Mouse (Mus musculus) monocyte, adult 5-6 weeks (primary cell): ENCODE results near the gene Ttll5. TPM values are rescaled to one million over a fixed set of nuclear protein-coding genes. Genes with fewer than 3 reads are reported as not detected.

ENCODE experiments used
- ATAC-seq: fragments of 153-309, 156-312 bp; replicated peaks from 2 replicates; pipeline ENCODE4 v1.8.0; 2017; ENCODE audit warnings: mild to moderate bottlenecking; ENCODE audit not compliant: low TSS enrichment, insufficient number of reproducible peaks, severe bottlenecking, poor library complexity, low FRiP score
- total RNA-seq: library from RNA; stranded (forward); fragments of 200-1000, 200-491, 200-594 nt; gene quantifications from 3 replicates; pipeline ENCODE4 v1.2.3, GENCODE M21; 2017

Gene Ttll5
- total RNA-seq: 13.0 to 27.4 TPM (median 17.6 TPM) in 3 replicates

DNA sequence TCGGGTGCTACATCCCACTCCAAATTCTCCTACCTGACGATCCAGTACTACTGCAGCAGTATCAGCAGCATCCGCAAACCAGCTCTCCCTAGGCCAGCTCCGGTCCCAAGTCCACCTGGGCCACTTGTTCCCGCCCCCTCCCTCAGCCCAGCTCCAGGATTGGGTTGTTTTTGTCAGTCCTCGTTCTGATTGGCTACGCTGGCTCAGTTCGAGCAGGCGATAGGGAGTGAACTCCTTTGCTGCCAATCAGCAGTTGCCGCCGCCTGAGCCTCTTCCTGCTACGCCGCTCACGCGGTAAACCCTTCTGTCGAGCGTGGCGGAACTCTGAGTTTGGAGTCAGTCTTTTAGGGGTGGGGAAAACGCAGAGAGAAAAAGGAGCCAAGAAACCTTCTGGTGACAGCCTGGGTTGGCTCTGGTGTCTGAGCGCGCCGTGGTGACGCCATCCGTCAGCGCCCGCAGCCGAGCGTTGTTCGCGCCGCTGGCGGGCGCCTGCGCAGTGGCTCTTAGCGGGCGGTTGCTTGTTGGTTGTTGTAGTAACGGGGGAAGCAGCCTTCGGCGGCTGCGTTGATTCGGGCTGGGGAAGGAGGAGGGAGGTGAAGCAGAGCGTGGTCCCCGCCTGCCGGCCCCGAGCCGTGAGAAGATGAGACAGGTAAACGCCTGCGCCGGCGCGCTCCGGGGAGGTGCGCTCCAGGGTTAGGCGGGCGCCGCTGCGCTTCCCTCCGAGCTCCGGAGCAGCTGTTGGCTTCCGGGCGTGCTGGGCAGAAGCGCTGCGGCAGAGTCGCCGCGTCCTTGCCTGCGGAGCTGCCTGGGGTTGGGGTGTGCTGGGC is at the start of gene Ttll5, which contains the start of gene Erg28:
Gene Ttll5, plus strand, starts transcription at position 222 of the 827 bp plus-strand sequence.
Gene Erg28, minus strand, starts transcription at position 113 of the 827 bp plus-strand sequence.
- peak; percentile 94 for ATAC-seq

DNA sequence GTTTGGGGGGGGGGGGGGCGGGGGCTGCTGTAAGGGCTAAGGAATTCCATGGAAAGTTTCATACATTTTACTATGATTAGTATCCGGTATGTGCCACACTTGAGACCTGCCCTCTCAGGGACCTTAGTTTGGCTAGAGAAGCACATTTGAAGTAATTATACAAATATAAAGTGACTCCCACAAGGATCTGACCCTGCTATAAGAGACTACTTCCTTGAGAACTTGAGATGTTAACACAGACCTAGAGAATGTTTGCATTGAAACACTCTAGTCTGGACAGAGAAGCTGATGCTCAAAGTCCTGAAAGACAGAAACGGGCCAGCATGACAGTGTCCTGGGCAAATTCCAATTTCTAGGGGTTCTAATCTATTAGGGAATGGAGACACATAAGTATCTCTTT is 45.5 kb upstream of the Ttll5 start:
- ATAC-seq: no peak

DNA sequence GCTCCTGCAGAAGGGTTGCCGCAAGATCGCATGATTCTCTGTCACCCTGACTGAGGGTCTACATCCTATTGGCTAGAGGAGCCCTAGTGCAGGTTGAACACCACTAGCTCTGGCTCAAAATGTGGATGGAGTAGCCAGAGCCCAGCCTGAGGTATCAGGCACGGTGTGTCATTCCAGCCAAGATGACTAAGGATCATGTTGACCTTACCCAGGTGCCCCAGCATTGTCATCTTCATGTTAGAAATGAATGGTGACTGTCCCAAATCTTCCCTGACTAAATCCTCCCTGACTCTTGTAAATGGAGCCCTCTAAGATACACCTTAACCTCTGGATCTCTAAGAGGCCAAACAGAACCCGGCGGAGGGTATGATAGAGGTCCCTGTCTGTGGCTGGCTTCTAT is 44.8 kb upstream of the Ttll5 start:
- ATAC-seq: no peak

DNA sequence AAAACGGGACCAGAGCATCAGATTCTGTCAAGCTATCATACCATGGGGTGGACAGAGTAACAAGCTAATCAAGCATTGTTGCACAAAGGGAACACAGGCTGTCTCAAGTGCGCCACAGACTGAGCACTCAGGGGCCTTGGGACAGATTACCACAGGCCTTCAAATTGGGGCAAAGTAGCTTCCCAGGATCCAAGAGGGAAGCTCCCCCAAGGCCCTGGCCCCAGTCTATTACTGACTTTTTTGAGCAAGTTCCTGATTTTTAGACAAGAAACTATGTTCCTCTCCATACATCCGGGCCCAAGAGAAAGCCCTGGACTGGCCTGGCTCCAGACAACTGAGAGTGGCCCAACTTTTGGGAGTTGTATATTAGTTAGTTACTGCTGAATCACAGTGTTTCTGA is 42.9 kb upstream of the Ttll5 start:
- ATAC-seq: no peak

- ATAC-seq: no peak
These were observed 39.3 kb upstream of the Ttll5 start for GRCm38 (mm10) chr12:85784916-85785815.

DNA sequence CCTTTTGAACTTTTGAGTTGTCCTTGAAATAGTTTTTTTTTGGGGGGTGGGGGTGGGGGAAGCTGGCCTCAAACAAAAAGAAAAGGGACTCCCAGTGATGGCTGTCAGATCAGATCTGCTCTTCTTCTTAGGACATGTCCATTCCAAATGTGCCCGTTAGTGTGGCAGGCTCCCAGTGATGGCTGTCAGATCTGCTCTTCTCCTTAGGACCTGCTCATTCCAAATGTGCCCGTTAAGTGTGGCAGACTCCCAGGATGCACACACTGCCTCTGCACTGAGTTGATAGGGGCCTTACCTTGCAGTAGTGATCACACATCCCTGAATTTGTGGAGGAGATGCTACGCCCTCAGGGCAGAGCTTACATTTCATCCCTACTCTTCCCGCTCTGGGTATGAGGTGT is 32.3 kb upstream of the Ttll5 start:
- ATAC-seq: no peak

GRCm38 (mm10) chr12:85792821-85793346 is 31.6 kb upstream of the Ttll5 start:
- no peak for ATAC-seq

DNA sequence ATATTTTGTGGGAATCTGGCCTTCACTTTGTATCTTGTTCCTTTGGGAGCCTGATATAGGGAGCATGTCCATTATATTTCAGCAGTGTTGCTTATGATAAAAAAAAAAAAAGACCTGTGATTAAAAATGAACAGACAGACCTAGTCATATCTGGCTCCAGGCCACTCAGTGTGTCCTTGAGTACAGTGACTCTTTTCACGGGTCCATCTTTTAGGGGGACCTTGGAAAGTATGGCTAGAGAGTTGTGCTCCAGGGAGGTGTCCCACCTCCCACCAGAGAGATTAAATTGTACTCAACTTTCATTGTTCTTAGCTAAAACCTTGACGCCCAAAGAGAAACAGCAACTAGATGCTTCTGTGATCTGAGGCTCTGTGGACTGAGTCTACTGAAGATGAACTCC is 30.4 kb upstream of the Ttll5 start:
- no peak for ATAC-seq

GRCm38 (mm10) chr12:85795551-85795950 is 28.9 kb upstream of the Ttll5 start:
- ATAC-seq: no peak

- ATAC-seq: no peak
These were observed 24.4 kb upstream of the Ttll5 start for GRCm38 (mm10) chr12:85800031-85800430.

- ATAC-seq: no peak
These were observed 14.7 kb upstream of the Ttll5 start for GRCm38 (mm10) chr12:85809726-85810125.

DNA sequence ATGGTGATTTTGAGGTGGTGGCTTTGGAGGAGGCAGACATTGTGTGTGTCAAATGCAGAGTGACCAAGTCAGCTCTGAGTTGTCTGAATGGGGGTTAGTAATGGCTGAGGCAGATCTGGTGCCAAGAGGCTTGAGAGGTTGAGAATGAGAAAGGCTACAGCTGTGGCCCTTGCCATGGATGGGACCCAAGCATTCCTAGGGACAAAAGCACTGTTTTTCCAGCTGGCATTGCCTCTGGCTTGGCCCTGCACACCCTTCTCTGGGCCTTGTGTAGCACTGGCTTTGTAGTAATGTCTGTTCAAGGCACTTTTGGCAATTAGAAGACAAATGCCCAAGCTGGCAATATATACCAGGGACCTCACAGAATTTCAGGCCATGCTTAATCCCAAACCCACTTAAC is 13.5 kb upstream of the Ttll5 start:
- no peak for ATAC-seq

DNA sequence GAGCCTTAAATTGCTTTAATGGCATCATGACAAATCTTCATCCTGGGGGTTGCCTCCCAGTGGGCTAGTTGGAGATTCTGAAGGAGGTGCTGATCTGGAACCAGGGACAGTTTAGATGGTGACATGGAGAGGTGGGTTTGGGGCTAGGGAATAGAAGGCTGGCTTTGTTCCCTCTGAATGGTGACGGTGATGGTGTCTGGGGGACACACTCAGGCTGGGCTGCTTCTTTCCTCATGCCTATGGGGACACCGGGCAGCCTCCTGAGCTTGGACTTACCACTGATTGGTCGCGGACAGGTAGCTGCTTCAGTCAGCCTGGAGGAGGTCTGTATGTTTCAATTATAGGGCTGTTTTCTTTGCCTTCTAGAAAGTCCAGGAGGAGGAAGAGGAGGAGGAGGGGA is 12.8 kb upstream of the Ttll5 start:
- no peak for ATAC-seq

DNA sequence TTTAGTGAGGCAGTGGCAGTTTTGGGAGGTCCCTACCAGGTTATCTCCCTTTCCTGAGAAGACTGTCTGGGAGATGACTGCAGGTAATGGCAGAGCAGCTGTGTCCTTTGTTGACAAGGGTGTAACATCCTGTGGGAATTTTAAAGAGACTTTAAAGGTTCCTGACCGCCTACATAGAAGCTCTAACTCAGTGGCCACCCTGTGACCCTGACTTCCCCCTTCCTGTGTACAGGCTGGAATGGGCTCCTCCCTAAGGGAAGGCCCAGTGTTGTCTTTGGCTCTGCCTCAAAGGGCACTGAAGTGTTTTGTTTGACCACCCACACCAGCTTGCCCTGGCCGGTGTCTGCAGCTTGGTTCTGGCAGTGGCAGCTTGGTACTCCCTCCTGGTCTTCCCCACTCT is 10.9 kb upstream of the Ttll5 start:
- ATAC-seq: no peak

- ATAC-seq: no peak
These were observed 2.4 kb upstream of the Ttll5 start for GRCm38 (mm10) chr12:85822051-85822450.

GRCm38 (mm10) chr12:85825361-85825760 is 902 bp downstream of the Ttll5 start:
- no peak for ATAC-seq

DNA sequence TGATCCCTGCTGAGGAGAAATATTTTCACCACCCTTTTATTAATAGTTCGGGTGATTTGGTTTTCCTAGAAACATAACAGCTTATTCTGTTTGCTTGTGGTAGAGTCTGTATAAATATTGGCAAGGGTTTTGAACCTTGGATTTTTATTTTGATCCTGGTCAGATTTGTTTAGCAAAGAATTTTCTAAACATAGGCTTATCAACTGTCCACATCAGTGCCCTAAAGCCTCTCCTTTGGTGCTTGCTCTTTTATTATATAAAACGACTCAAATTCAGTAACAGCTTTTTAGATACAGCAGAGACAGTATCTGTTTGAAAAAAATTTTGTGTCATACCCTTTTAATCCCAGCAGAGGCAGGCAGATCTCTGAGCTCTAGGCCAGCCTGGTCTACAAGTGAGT is 1.4 kb downstream of the Ttll5 start:
- ATAC-seq: no peak

- no peak for ATAC-seq
These were observed 4.4 kb downstream of the Ttll5 start for GRCm38 (mm10) chr12:85828856-85829255.

DNA sequence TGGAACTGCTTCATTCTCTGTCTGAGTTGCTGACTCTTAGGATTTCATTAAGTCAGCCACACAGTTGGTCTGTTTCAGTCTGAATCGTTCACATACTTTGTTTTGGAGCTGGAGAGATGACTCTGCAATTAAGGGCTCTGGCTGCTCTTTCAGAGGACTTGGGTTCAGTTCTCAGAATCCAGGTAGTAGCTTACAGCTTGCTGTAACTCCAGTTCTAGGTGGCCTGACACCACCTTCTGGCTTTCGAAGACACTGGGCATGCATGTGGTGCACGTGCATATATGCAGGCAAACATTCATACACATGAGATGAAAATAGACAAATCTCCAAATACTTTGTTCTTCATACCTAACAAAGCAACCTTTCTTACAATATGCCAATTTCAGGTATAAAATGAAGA is 5.4 kb downstream of the Ttll5 start:
- ATAC-seq: no peak
